Mouse (Mus musculus): Measurements from ENCODE around the gene Tmem150a. TPM values are rescaled to one million over a fixed set of nuclear protein-coding genes. Genes with fewer than 3 reads are reported as not detected.

The Tmem150a gene
- polyA plus RNA-seq, 1 experiment from 2014 or later, result 14.7 TPM

- no peak overlapping the region for H3K4me3 ChIP-seq (replicated peaks)
- H3K9me3 ChIP-seq (replicated peaks), result no peaks in the 10 kb centered on the region
- H3K4me1 ChIP-seq, result peaks cover 23% of the 10 kb centered on the region
- no peak for ATAC-seq (ENCODE audit: insufficient number of reproducible peaks, low FRiP score, low TSS enrichment, low read depth)
- H3K9ac ChIP-seq, result no peak overlapping the region
- no peaks in the 10 kb centered on the region for H3K27me3 ChIP-seq
- H3K4me2 ChIP-seq (replicated peaks), result no peak overlapping the region
- whole genome bisulfite sequencing, result 78% methylated on average over 15 of the region's 15 CpGs
- no peaks in the 10 kb centered on the region for H3K36me3 ChIP-seq
- H3K27ac ChIP-seq (replicated peaks), result no peak overlapping the region
Measured at GRCm38 (mm10) chr6:72374820-72375563, 19.7 kb downstream of the Tmem150a start.

- 81% methylated on average over 8 of the region's 8 CpGs for WGBS
- H3K36me3 ChIP-seq, result no peaks in the 10 kb centered on the region
- no peak for ATAC-seq (ENCODE audit: insufficient number of reproducible peaks, low FRiP score, low TSS enrichment, low read depth)
- no peaks in the 10 kb centered on the region for H3K9me3 ChIP-seq (replicated peaks)
- 0 out of 2 replicates have a peak overlapping the region, but pooled peaks have one; percentile 71 for H3K4me2 ChIP-seq (replicated peaks)
- H3K27me3 ChIP-seq, result no peaks in the 10 kb centered on the region
- H3K9ac ChIP-seq, result no peak overlapping the region
- H3K4me3 ChIP-seq (replicated peaks), result no peak overlapping the region; the same call in 1 of the 2 replicates
- peaks cover 21% of the 10 kb centered on the region; the same call in 1 of the 2 replicates for H3K4me1 ChIP-seq
- no peak overlapping the region for H3K27ac ChIP-seq (replicated peaks)
Measured at GRCm38 (mm10) chr6:72378510-72379234, 23.4 kb downstream of the Tmem150a start.

- H3K9me3 ChIP-seq (replicated peaks), result no peaks in the 10 kb centered on the region
- H3K4me2 ChIP-seq (replicated peaks), result peak overlapping the region; percentile 71
- H3K4me1 ChIP-seq, result peaks cover 17% of the 10 kb centered on the region; the same call in 1 of the 2 replicates
- peak overlapping the region; percentile 58 for H3K4me3 ChIP-seq (replicated peaks)
- 0 out of 2 replicates have a peak, but pooled peaks cover 2% of the 10 kb centered on the region for H3K36me3 ChIP-seq
- 0 out of 2 replicates have a peak overlapping the region, but pooled peaks have one; percentile 50 for H3K9ac ChIP-seq
- H3K27me3 ChIP-seq, result no peaks in the 10 kb centered on the region
- peak overlapping the region; percentile 61; the same call in 1 of the 2 replicates for H3K27ac ChIP-seq (replicated peaks)
- WGBS, result 42% methylated on average over 7 of the region's 7 CpGs
- no peak for ATAC-seq (ENCODE audit: insufficient number of reproducible peaks, low FRiP score, low TSS enrichment, low read depth)
Measured at GRCm38 (mm10) chr6:72379377-72380130, 24.3 kb downstream of the Tmem150a start.

- H3K27ac ChIP-seq (replicated peaks), result peak within 1 kb of the TSS; percentile 61
- 1% methylated on average over 49 of the region's 49 CpGs for WGBS
- H3K27me3 ChIP-seq, result no peaks in the 10 kb centered on the region
- peaks cover 17% of the 10 kb centered on the region; the same call in 1 of the 2 replicates for H3K4me1 ChIP-seq
- H3K9me3 ChIP-seq (replicated peaks), result no peaks in the 10 kb centered on the region
- H3K4me2 ChIP-seq (replicated peaks), result peak within 1 kb of the TSS; percentile 71
- peak; percentile 72 for ATAC-seq (ENCODE audit: insufficient number of reproducible peaks, low FRiP score, low TSS enrichment, low read depth)
- H3K9ac ChIP-seq, result peak within 1 kb of the TSS; percentile 50
- H3K4me3 ChIP-seq (replicated peaks), result peak within 1 kb of the TSS; percentile 58
- peaks cover 9% of the 10 kb centered on the region for H3K36me3 ChIP-seq
Measured at GRCm38 (mm10) chr6:72380131-72380770, 25.0 kb downstream of the Tmem150a start, which contains the start of gene Vamp5. TSS of gene Vamp5 (minus strand) at chr6:72380468.

GRCm38 (mm10) chr6:72382494-72382893 is 27.2 kb downstream of the Tmem150a start:
- no peaks in the 10 kb centered on the region for H3K9me3 ChIP-seq (replicated peaks)
- H3K4me2 ChIP-seq (replicated peaks), result no peak overlapping the region
- H3K27ac ChIP-seq (replicated peaks), result no peak overlapping the region
- H3K4me3 ChIP-seq (replicated peaks), result no peak overlapping the region
- peaks cover 21% of the 10 kb centered on the region for H3K36me3 ChIP-seq
- no peak for ATAC-seq (ENCODE audit: insufficient number of reproducible peaks, low FRiP score, low TSS enrichment, low read depth)
- H3K4me1 ChIP-seq, result peaks cover 18% of the 10 kb centered on the region; the same call in 1 of the 2 replicates
- 62% methylated on average over 6 of the region's 6 CpGs for WGBS
- H3K9ac ChIP-seq, result no peak overlapping the region
- no peaks in the 10 kb centered on the region for H3K27me3 ChIP-seq

GRCm38 (mm10) chr6:72383142-72383820 is 28.0 kb downstream of the Tmem150a start:
- H3K4me2 ChIP-seq (replicated peaks), result no peak overlapping the region
- ATAC-seq (ENCODE audit: insufficient number of reproducible peaks, low FRiP score, low TSS enrichment, low read depth), result no peak
- no peaks in the 10 kb centered on the region for H3K27me3 ChIP-seq
- no peak overlapping the region for H3K4me3 ChIP-seq (replicated peaks)
- no peak overlapping the region for H3K9ac ChIP-seq
- no peaks in the 10 kb centered on the region for H3K9me3 ChIP-seq (replicated peaks)
- H3K4me1 ChIP-seq, result peaks cover 25% of the 10 kb centered on the region
- H3K27ac ChIP-seq (replicated peaks), result no peak overlapping the region
- 85% methylated on average over 6 of the region's 6 CpGs for WGBS
- H3K36me3 ChIP-seq, result peaks cover 26% of the 10 kb centered on the region

- H3K4me3 ChIP-seq (replicated peaks), result no peak overlapping the region
Measured at GRCm38 (mm10) chr6:72383952-72384351, 28.7 kb downstream of the Tmem150a start.

GRCm38 (mm10) chr6:72385258-72385657 is 30.0 kb downstream of the Tmem150a start:
- peaks cover 30% of the 10 kb centered on the region for H3K4me1 ChIP-seq
- no peak overlapping the region for H3K4me2 ChIP-seq (replicated peaks)
- no peak overlapping the region for H3K27ac ChIP-seq (replicated peaks)
- H3K9me3 ChIP-seq (replicated peaks), result no peaks in the 10 kb centered on the region
- WGBS, result 83% methylated on average over 4 of the region's 4 CpGs
- no peak for ATAC-seq (ENCODE audit: insufficient number of reproducible peaks, low FRiP score, low TSS enrichment, low read depth)
- H3K36me3 ChIP-seq, result peaks cover 26% of the 10 kb centered on the region
- no peaks in the 10 kb centered on the region for H3K27me3 ChIP-seq
- no peak overlapping the region for H3K9ac ChIP-seq
- H3K4me3 ChIP-seq (replicated peaks), result no peak overlapping the region

More at GRCm38 (mm10) chr6:72383952-72384351, 28.7 kb downstream of the Tmem150a start:
- peaks cover 32% of the 10 kb centered on the region for H3K4me1 ChIP-seq
- ATAC-seq (ENCODE audit: insufficient number of reproducible peaks, low FRiP score, low TSS enrichment, low read depth), result no peak
- no peak overlapping the region for H3K4me2 ChIP-seq (replicated peaks)
- 96% methylated on average over 7 of the region's 7 CpGs for WGBS
- H3K36me3 ChIP-seq, result peaks cover 26% of the 10 kb centered on the region
- H3K9me3 ChIP-seq (replicated peaks), result no peaks in the 10 kb centered on the region
- H3K27ac ChIP-seq (replicated peaks), result no peak overlapping the region
- H3K9ac ChIP-seq, result no peak overlapping the region
- H3K27me3 ChIP-seq, result no peaks in the 10 kb centered on the region

GRCm38 (mm10) chr6:72386561-72386960 is 31.3 kb downstream of the Tmem150a start:
- no peak overlapping the region for H3K4me2 ChIP-seq (replicated peaks)
- 91% methylated on average over 2 of the region's 2 CpGs for WGBS
- H3K27ac ChIP-seq (replicated peaks), result no peak overlapping the region
- no peak overlapping the region for H3K4me3 ChIP-seq (replicated peaks)
- peaks cover 26% of the 10 kb centered on the region for H3K36me3 ChIP-seq
- H3K27me3 ChIP-seq, result no peaks in the 10 kb centered on the region
- no peak for ATAC-seq (ENCODE audit: insufficient number of reproducible peaks, low FRiP score, low TSS enrichment, low read depth)
- no peaks in the 10 kb centered on the region for H3K9me3 ChIP-seq (replicated peaks)
- H3K9ac ChIP-seq, result no peak overlapping the region
- peaks cover 40% of the 10 kb centered on the region for H3K4me1 ChIP-seq

GRCm38 (mm10) chr6:72387816-72388215 is 32.6 kb downstream of the Tmem150a start:
- Histone ChIP-seq H3K4me2 (replicated peaks) (no peak overlapping the region), H3K36me3 (peaks cover 26% of the 10 kb centered on the region), H3K27me3 (no peaks in the 10 kb centered on the region), H3K4me1 (peaks cover 38% of the 10 kb centered on the region), H3K9me3 (replicated peaks) (no peaks in the 10 kb centered on the region), H3K4me3 (replicated peaks) (no peak overlapping the region), H3K27ac (replicated peaks) (no peak overlapping the region), H3K9ac (no peak overlapping the region)
- WGBS, result 64% methylated on average over 3 of the region's 3 CpGs
- ATAC-seq (ENCODE audit: insufficient number of reproducible peaks, low FRiP score, low TSS enrichment, low read depth), result no peak
